Mouse (Mus musculus) heart, embryonic 12.5 days (tissue): Measurements from ENCODE around the gene Zfp61. TPM values are rescaled to one million over a fixed set of nuclear protein-coding genes. Genes with fewer than 3 reads are reported as not detected.

Experiments
- ATAC-seq: fragments of 200-750 bp; cut with Nextera tagmentation; 2 replicates; pipeline ENCODE4 v1.8.0; 2017; ENCODE audit warnings: moderate TSS enrichment, moderate library complexity; ENCODE audit not compliant: insufficient number of reproducible peaks, low FRiP score
- H3K27ac ChIP-seq: fragments of 300-500 bp; sonication (generic); 2 replicates; pipeline ENCODE4 v1.5.1; 2016; ENCODE audit warnings: mild to moderate bottlenecking, moderate library complexity; ENCODE audit not compliant: poor library complexity, severe bottlenecking
- H3K27me3 ChIP-seq: fragments of 300-500 bp; sonication (generic); replicated peaks from 2 replicates; pipeline ENCODE4 v1.6.1; 2016; ENCODE audit warnings: mild to moderate bottlenecking, moderate library complexity
- H3K36me3 ChIP-seq: fragments of 300-500 bp; sonication (generic); 2 replicates; pipeline ENCODE4 v1.6.1; 2016; ENCODE audit warnings: mild to moderate bottlenecking, moderate library complexity
- H3K4me1 ChIP-seq: fragments of 300-500 bp; sonication (generic); replicated peaks from 2 replicates; pipeline ENCODE4 v1.6.1; 2016; ENCODE audit warnings: mild to moderate bottlenecking
- H3K4me2 ChIP-seq: fragments of 300-500 bp; sonication (generic); 2 replicates; pipeline ENCODE4 v1.6.1; 2016; ENCODE audit warnings: mild to moderate bottlenecking, moderate library complexity
- H3K4me3 ChIP-seq: fragments of 300-500 bp; sonication (generic); 2 replicates; pipeline ENCODE4 v1.5.1; 2016; ENCODE audit warnings: mild to moderate bottlenecking
- H3K9ac ChIP-seq: fragments of 300-500 bp; sonication (generic); 2 replicates; pipeline ENCODE4 v1.6.1; 2016; ENCODE audit warnings: mild to moderate bottlenecking, moderate library complexity
- H3K9me3 ChIP-seq: fragments of 300-500 bp; sonication (generic); replicated peaks from 2 replicates; pipeline ENCODE4 v1.6.1; 2016; ENCODE audit warnings: mild to moderate bottlenecking, moderate library complexity
- WGBS: fragments of 180-500 bp; shearing (Covaris S2); methylation state at CpG from one replicate; pipeline ENCODE4 v1.1.7; 2016; 5-methylcytosine and 5-hydroxymethylcytosine counted together
- polyA plus RNA-seq: library from polyadenylated mRNA; unstranded; fragments of >200 nt; fragmentation: Nextera tagmentation; extraction: Ambion mirVana; gene quantifications from 2 replicates; pipeline ENCODE4 v1.2.1, GENCODE M21; 2016

Zfp61 gene
- polyA plus RNA-seq, 1 experiment from 2014 or later = 17.0 TPM

DNA sequence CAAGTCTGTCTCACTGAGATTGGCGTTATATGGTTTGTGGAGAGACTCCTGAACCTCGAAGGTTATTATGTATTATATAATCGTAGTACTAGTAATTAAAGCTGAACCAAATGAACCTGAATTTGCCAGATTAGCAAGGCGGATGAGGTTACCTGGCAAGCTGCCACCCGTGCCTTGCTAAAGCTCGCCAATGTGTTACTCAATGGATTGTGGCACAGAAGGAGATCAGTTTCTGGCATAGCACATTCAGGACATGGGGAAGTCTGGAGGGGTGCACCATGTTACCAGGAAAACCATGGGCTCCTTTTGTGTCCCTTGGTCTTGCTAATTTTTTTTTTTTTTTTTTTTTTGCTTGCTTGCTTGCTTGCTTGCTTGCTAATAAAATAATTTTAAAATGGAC lies 24.2 kb upstream of the Zfp61 start:
- Histone ChIP-seq H3K4me2 (peak overlapping the region; percentile 69; the same call in 1 of the 2 replicates), H3K4me1 (no peaks in the 10 kb centered on the region), H3K4me3 (no peak overlapping the region), H3K27ac (no peak overlapping the region), H3K36me3 (no peaks in the 10 kb centered on the region), H3K9ac (no peak overlapping the region), H3K27me3 (peaks cover 6% of the 10 kb centered on the region), H3K9me3 (peaks cover 17% of the 10 kb centered on the region)
- 83% methylated on average over 6 of the region's 6 CpGs for WGBS
- ATAC-seq = no peak

DNA sequence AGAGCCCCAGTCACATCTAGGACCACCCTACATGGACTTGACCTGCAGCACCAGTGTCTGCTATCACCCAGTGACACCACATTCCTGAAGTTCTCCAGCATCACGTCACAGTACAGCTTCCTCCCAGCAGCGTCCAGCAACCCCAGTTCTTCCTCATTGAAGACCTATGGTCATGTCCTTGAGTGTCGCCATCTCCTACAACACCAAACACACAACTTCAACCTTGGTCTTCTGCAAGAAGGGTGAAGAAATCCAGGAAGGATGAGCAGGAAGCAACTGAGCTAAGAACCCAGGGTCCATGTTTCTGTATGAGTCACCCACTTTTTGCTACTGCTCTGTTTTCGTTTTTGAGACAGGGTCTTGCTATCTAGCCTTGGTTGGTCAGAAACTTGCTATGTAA lies 21.6 kb upstream of the Zfp61 start:
- WGBS = 68% methylated on average over 4 of the region's 4 CpGs
- Histone ChIP-seq H3K36me3 (no peaks in the 10 kb centered on the region), H3K9me3 (peaks cover 17% of the 10 kb centered on the region), H3K9ac (no peak overlapping the region), H3K4me1 (no peaks in the 10 kb centered on the region), H3K4me2 (no peak overlapping the region), H3K4me3 (no peak overlapping the region), H3K27me3 (peaks cover 6% of the 10 kb centered on the region), H3K27ac (no peak overlapping the region)
- no peak for ATAC-seq

DNA sequence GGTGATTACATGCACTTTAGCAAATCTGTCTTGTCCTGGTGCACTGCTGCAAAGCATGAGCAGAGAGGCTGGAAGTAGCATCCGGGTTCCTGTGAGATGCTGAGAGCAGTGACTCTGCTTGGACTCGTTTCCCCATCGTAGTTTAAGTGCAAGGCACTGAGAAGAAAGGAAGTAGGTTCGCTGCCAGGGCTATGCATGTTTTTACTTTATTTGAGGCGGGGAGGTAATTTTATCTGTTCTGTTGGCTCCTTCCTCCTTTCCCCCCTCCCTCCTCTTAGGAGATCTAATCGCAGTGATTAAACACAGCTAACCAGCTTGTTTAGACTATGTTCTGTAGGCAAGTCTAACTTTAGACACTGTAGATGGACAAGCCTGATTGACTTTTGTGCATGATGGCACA lies 17.9 kb upstream of the Zfp61 start:
- Histone ChIP-seq H3K4me2 (no peak overlapping the region), H3K4me1 (peaks cover 6% of the 10 kb centered on the region; the same call in 1 of the 2 replicates), H3K27me3 (no peaks in the 10 kb centered on the region; the same call in 1 of the 2 replicates), H3K9ac (no peak overlapping the region), H3K9me3 (peaks cover 7% of the 10 kb centered on the region), H3K27ac (no peak overlapping the region), H3K36me3 (no peaks in the 10 kb centered on the region), H3K4me3 (no peak overlapping the region)
- WGBS = 64% methylated on average over 6 of the region's 6 CpGs
- ATAC-seq = no peak

DNA sequence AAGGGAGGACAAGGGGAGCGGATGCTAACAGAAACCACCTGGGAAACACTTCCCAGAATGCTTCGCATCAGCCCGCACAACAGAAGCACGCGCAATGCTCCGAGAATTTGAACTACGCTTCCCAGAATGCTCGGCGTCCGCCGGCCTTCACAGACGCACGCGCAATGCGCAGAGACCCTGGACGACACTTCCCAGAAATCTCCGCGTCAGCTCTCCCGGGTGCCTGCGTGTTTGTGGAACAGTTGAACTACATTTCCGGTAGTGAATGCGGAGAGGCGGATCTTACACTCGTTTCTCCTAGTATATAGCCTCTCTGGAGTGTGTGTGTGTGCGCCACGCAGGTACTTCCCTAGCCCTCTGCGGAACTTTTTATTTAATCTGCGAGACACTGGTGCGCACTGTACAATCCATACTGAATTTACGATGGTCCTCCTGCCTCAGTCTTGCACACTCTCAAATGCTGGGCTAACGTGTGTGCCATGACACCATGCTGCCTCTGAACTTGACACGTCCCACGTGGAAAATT lies 15.6 kb upstream of the Zfp61 start, which contains the start of gene Zfp94:
Gene Zfp94 (minus strand): TSS at position 100 of the 526 bp plus-strand sequence.
- peak; percentile 93 for ATAC-seq
- Histone ChIP-seq H3K27ac (peak within 1 kb of the TSS; percentile 71), H3K9ac (peak within 1 kb of the TSS; percentile 80), H3K27me3 (no peaks in the 10 kb centered on the region; the same call in 1 of the 2 replicates), H3K4me1 (peaks cover 6% of the 10 kb centered on the region; the same call in 1 of the 2 replicates), H3K4me2 (peak within 1 kb of the TSS; percentile 80), H3K36me3 (peaks cover 8% of the 10 kb centered on the region), H3K4me3 (peak within 1 kb of the TSS; percentile 56), H3K9me3 (no peaks in the 10 kb centered on the region)
- WGBS = 1% methylated on average over 33 of the region's 33 CpGs

DNA sequence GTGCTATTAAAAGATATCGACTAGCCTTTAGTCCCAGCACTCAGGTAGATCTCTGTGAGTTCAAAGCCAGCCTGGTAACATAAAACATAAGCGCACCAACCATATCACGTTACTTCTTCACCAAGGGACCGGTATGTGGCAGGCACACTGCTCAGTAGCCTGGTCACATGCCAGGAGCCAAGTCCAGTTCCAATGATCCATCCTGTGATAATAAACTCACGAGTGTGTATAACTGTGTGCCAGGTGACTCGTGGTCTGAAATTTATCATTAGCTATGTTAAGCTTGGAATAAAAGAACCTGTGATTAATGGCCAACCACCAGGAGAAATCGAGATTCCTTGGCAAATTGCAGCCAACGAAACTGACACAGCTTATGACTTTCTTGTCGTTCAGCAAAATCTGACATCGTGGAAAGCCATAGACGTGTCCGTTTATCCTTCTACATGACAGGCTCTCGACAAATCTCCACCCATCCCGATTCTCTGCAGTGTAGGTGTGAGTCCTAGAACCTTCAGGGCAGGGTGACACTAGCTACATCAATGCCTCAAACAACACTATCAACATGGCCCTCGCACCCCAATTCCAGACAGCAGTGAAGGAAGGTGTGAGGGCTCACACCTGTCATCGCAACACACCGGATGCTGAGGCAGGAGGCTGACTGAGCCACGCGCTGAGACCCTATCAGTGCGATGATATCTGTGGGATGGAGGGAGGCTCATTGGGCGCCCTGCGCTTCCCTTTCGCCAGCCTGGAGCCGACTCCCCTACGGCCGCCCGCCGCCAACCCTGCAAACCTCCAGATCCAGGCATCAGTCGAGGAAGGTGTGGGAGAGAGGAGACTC lies 14.9 kb upstream of the Zfp61 start:
- Histone ChIP-seq H3K9me3 (no peaks in the 10 kb centered on the region), H3K27ac (no peak overlapping the region), H3K4me2 (peak overlapping the region; percentile 80), H3K4me3 (peak overlapping the region; percentile 56), H3K4me1 (peaks cover 6% of the 10 kb centered on the region; the same call in 1 of the 2 replicates), H3K9ac (peak overlapping the region; percentile 80), H3K36me3 (peaks cover 15% of the 10 kb centered on the region), H3K27me3 (no peaks in the 10 kb centered on the region; the same call in 1 of the 2 replicates)
- WGBS = 28% methylated on average over 29 of the region's 29 CpGs
- ATAC-seq = peak; percentile 49; the same call in 1 of the 2 replicates

DNA sequence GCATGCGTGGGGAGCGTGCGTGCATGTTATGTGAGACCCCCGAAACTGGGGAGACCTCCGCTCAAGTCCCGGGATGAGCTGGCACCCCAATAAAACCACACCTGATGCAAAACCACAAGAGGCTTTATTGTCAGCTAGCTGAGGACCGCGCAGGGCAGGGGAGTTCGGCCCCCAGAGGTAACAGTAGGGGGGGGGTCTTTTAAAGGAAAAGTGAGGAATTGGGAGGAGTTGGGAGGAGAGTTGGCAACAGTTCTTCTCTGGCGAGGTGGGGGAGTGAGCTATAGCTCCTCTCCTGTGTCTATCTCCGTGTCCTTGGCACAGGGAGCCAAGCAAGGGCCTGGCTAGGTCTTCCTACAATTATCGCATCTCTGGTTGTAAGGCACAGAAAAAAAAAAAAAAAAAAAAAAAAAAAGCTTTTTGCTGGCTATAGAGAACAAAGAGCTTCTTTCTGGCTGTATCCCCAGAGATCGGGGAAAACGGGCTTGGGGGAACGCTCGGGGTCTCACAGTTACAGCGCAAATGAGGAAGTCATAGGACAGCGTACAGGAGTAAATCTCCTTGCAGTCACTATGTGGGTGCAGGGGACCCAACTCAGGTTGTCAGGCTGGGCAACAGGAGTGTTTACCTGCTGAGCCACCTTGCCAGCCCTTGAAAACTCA lies 1.1 kb downstream of the Zfp61 start:
- H3K27ac ChIP-seq = peak overlapping the region; percentile 36; the same call in 1 of the 2 replicates
- no peak for ATAC-seq
- under 1% methylated on average over 18 of the region's 18 CpGs for WGBS

DNA sequence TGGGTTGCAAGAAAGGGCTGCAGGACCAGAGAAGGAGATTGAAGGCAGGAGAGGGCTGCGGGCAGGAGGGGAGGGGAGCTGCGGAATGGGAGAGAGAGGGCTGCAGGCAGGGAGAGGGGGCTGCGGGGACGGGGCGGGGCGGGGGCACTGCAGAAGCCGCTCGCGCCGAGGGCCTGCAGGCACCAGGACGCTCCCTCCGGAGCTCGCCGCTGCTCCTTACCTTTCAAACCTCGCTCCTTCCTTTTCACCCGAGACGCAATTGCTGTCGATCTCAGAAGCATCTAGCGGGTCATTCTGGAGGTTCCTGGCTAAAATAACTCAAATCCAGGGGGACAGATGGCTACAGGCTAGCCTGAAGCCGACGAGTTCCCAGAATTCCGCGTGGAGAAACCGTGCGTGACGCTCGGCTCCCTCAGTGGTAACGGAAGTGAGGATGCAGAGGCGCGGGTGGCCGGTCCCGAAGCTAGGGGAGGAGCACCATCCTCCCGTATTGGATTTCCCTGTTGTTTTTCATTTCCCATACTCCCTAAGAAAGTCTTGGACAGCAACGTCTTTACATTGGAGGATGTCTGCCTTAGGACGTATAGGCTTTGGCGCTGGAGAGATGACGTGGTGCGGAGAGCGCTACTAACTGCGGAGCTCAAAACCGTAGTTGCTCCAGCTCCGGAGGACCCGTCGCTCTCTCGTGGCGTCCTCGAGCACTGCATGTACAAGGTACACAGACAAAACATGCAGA lies 1.9 kb downstream of the Zfp61 start:
- Histone ChIP-seq H3K4me2 (peak overlapping the region; percentile 99), H3K36me3 (peaks cover 53% of the 10 kb centered on the region), H3K9ac (peak overlapping the region; percentile 97), H3K9me3 (no peaks in the 10 kb centered on the region), H3K4me1 (peaks cover 11% of the 10 kb centered on the region), H3K4me3 (peak overlapping the region; percentile 81), H3K27me3 (no peaks in the 10 kb centered on the region), H3K27ac (peak overlapping the region; percentile 73)
- under 1% methylated on average over 45 of the region's 47 CpGs for WGBS
- ATAC-seq = peak; percentile 90

More for the DNA sequence above, 1.1 kb downstream of the Zfp61 start:
- no peaks in the 10 kb centered on the region for H3K9me3 ChIP-seq
- no peaks in the 10 kb centered on the region for H3K27me3 ChIP-seq
- H3K36me3 ChIP-seq = peaks cover 49% of the 10 kb centered on the region
- peak overlapping the region; percentile 81 for H3K4me3 ChIP-seq
- peaks cover 11% of the 10 kb centered on the region for H3K4me1 ChIP-seq
- peak overlapping the region; percentile 99 for H3K4me2 ChIP-seq
- peak overlapping the region; percentile 72 for H3K9ac ChIP-seq

DNA sequence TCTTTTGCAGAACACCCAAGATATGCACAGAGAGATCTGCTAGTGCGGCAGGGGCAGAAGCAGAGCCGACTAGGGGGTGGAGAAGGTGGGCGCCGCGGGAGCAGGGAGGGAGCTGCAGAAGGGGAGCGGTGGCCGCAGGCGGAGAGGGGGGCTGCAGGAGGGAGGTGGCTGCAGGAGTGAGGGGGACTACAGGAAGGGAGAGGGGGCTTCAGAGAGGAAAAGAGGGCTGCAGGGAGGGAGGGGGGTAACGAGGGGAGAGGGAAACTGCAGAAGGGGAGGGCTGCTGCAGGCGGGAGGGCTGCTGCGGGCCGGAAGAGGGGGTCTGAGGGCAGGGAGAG lies 2.4 kb downstream of the Zfp61 start:
- Histone ChIP-seq H3K36me3 (peaks cover 58% of the 10 kb centered on the region), H3K27me3 (no peaks in the 10 kb centered on the region), H3K4me1 (peaks cover 11% of the 10 kb centered on the region), H3K27ac (peak overlapping the region; percentile 73), H3K4me2 (peak overlapping the region; percentile 99), H3K9me3 (no peaks in the 10 kb centered on the region), H3K9ac (peak overlapping the region; percentile 97), H3K4me3 (peak overlapping the region; percentile 81)
- ATAC-seq = no peak
- WGBS = under 1% methylated on average over 11 of the region's 12 CpGs

DNA sequence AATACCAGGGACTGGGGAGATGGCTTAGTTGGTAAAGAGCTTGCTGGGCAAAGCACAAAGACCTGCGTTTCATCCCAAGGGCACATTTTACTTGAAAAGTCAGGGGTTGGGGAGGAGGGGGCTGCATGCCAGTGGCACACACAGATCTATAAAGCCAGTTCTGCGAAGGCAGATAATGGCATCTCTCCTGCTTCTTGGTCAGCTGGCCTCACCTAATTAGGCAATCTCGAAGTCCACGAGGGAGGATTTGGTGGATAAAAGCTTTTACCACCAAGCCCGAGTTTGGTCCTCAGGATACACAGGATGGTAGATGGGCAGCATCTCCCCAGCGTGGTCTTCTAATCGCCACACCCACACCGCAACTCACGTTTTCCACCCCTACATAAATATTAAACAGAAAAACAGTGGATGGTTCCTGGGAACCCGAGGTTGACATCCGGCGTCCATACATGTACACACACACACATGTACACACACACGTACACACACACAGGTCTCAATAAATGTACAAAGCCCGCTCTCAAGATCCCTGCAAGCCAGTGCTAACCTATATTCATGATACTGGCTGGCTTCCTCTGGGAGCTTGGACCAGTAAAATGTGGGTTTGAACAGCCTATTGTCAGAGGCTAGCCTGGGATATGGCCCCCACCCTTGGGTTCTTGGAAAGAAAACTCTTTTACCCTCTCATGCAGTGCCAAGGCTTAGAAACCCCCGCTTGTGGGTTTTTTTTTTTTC lies 3.5 kb downstream of the Zfp61 start:
- H3K27ac ChIP-seq = no peak overlapping the region

DNA sequence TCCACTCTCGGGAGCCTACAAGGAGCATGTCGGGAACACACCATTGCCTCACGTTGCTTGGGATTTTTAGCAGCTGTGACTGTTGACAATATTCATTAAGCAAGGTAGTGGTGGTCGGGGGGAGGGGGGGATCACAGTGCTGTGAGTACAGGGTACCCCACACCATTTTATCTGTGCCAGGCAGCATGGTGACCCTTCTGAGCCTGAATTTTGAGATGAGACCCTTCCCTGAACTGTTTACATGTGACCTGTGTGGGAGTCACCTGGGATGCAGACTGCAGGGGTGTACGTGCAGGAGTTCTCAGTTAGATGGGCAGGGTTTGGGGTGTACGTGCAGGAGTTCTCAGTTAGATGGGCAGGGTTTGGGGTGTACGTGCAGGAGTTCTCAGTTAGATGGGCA lies 4.6 kb downstream of the Zfp61 start:
- Histone ChIP-seq H3K4me1 (peaks cover 11% of the 10 kb centered on the region), H3K9ac (no peak overlapping the region), H3K27me3 (no peaks in the 10 kb centered on the region), H3K27ac (no peak overlapping the region), H3K36me3 (peaks cover 60% of the 10 kb centered on the region), H3K4me2 (no peak overlapping the region), H3K9me3 (no peaks in the 10 kb centered on the region), H3K4me3 (no peak overlapping the region)
- no peak for ATAC-seq
- 92% methylated on average over 7 of the region's 7 CpGs for WGBS

More for the DNA sequence above, 3.5 kb downstream of the Zfp61 start:
- no peaks in the 10 kb centered on the region for H3K9me3 ChIP-seq
- WGBS = 92% methylated on average over 15 of the region's 15 CpGs
- H3K4me1 ChIP-seq = peaks cover 11% of the 10 kb centered on the region
- H3K36me3 ChIP-seq = peaks cover 58% of the 10 kb centered on the region
- no peak overlapping the region for H3K4me3 ChIP-seq
- H3K4me2 ChIP-seq = peak overlapping the region; percentile 99; the same call in 1 of the 2 replicates
- ATAC-seq = no peak
- H3K27me3 ChIP-seq = no peaks in the 10 kb centered on the region
- no peak overlapping the region for H3K9ac ChIP-seq
